Mouse (Mus musculus) erythroblast, embryonic 14.5 days (primary cell): Measurements from ENCODE around the gene Dyrk3.

Source experiments
- GATA1 ChIP-seq: IDR thresholded peaks from 2 replicates; pipeline ENCODE4 v1.6.1; 2012; ENCODE audit warnings: low read length, inconsistent platforms, mixed read lengths
- TAL1 ChIP-seq: IDR thresholded peaks from 3 replicates; pipeline ENCODE4 v1.6.1; 2012; ENCODE audit warnings: low read length, inconsistent platforms, mixed read lengths

GRCm38 (mm10) chr1:131155456-131155855 is 17.3 kb upstream of the Dyrk3 start:
- TF ChIP-seq GATA1 (no peak), TAL1 (no peak)
